Mouse (Mus musculus): ENCODE measurements around the gene Hist1h2bl.
A peak's percentile ranks its signal among the peaks of the same experiment; 100 is the strongest.
"Not testable (repeated sequence)": the region's sequence is repeated elsewhere in the genome, so short reads cannot be mapped to it uniquely, and the experiment has no call there.

Gene Hist1h2bl

GRCm38 (mm10) chr13:21722993-21723836, 7.3 kb upstream of the Hist1h2bl start:
- no peak for DNase-seq (ENCODE audit: low read depth, low spot score)

GRCm38 (mm10) chr13:21722373-21722925, 6.5 kb upstream of the Hist1h2bl start:
- no peak for DNase-seq (ENCODE audit: low read depth, low spot score)

- peak; percentile 95 for DNase-seq (ENCODE audit: low read depth, low spot score)
Observed at GRCm38 (mm10) chr13:21721757-21722372, 5.9 kb upstream of the Hist1h2bl start, which contains the start of gene Hist1h2bm. TSS of gene Hist1h2bm (plus strand) at chr13:21722044.

GRCm38 (mm10) chr13:21721107-21721756, 5.3 kb upstream of the Hist1h2bl start:
- DNase-seq (ENCODE audit: low read depth, low spot score): not testable (repeated sequence)

- DNase-seq (ENCODE audit: low read depth, low spot score): no peak
Observed at GRCm38 (mm10) chr13:21718381-21719080, 2.6 kb upstream of the Hist1h2bl start.

GRCm38 (mm10) chr13:21717397-21718357, 1.7 kb upstream of the Hist1h2bl start, which contains the start of gene Hist1h3h:
TSS of gene Hist1h3h (plus strand) at chr13:21717659.
- DNase-seq (ENCODE audit: low read depth, low spot score): peak; percentile 96

GRCm38 (mm10) chr13:21716540-21717391, 823 bp upstream of the Hist1h2bl start:
- DNase-seq (ENCODE audit: low read depth, low spot score): not testable (repeated sequence)

- DNase-seq (ENCODE audit: low read depth, low spot score): no peak
Observed at GRCm38 (mm10) chr13:21715131-21715863, 646 bp downstream of the Hist1h2bl start.

GRCm38 (mm10) chr13:21714725-21715124, 1.2 kb downstream of the Hist1h2bl start:
- no peak for DNase-seq (ENCODE audit: low read depth, low spot score)

GRCm38 (mm10) chr13:21711698-21712097, 4.2 kb downstream of the Hist1h2bl start:
- DNase-seq (ENCODE audit: low read depth, low spot score): no peak

- no peak for DNase-seq (ENCODE audit: low read depth, low spot score)
Observed at GRCm38 (mm10) chr13:21710821-21711525, 5.0 kb downstream of the Hist1h2bl start.

- DNase-seq (ENCODE audit: low read depth, low spot score): peak; percentile 74
Observed at GRCm38 (mm10) chr13:21710031-21710711, 5.8 kb downstream of the Hist1h2bl start.

- no peak for DNase-seq (ENCODE audit: low read depth, low spot score)
Observed at GRCm38 (mm10) chr13:21706669-21707068, 9.3 kb downstream of the Hist1h2bl start.

GRCm38 (mm10) chr13:21697811-21698210, 18.1 kb downstream of the Hist1h2bl start, which contains the start of gene Olfr1359:
TSS of gene Olfr1359 (plus strand) at chr13:21698111.
- DNase-seq (ENCODE audit: low read depth, low spot score): no peak

- DNase-seq (ENCODE audit: low read depth, low spot score): no peak
Observed at GRCm38 (mm10) chr13:21677305-21677704, 38.6 kb downstream of the Hist1h2bl start, which contains the start of gene Olfr1360. TSS of gene Olfr1360 (minus strand) at chr13:21677405.
